Mouse (Mus musculus) liver, embryonic 11.5 days (tissue): ENCODE results near the gene Dnaaf2. TPM values are rescaled to one million over a fixed set of nuclear protein-coding genes. Genes with fewer than 3 reads are reported as not detected.

ENCODE experiments used
- ATAC-seq: fragments of 200-750 bp; cut with Nextera tagmentation; replicated peaks from 2 replicates; pipeline ENCODE4 v1.8.0; 2017; ENCODE audit warnings: moderate number of reproducible peaks, mild to moderate bottlenecking, moderate TSS enrichment, moderate library complexity; ENCODE audit not compliant: low FRiP score
- DNase-seq: peaks from one replicate; pipeline ENCODE4 v3.0.0-alpha.2; 2017; ENCODE audit warnings: low spot score
- H3K27ac ChIP-seq: fragments of 300-500 bp; sonication (generic); 2 replicates; pipeline ENCODE4 v1.5.1; 2014; ENCODE audit warnings: mild to moderate bottlenecking, low read depth, low read length, control low read depth
- H3K27me3 ChIP-seq: fragments of 300-500 bp; sonication (generic); replicated peaks from 2 replicates; pipeline ENCODE4 v1.6.1; 2014; ENCODE audit warnings: low read length, mixed read lengths; ENCODE audit not compliant: control insufficient read depth, insufficient read depth
- H3K36me3 ChIP-seq: fragments of 300-500 bp; sonication (generic); 2 replicates; pipeline ENCODE4 v1.6.1; 2014; ENCODE audit warnings: mild to moderate bottlenecking, low read length, moderate library complexity, mixed read lengths; ENCODE audit not compliant: control insufficient read depth, insufficient read depth
- H3K4me1 ChIP-seq: fragments of 300-500 bp; sonication (generic); replicated peaks from 2 replicates; pipeline ENCODE4 v1.6.1; 2014; ENCODE audit warnings: low read length, mixed read lengths; ENCODE audit not compliant: control insufficient read depth, insufficient read depth
- H3K4me2 ChIP-seq: fragments of 300-500 bp; sonication (generic); 2 replicates; pipeline ENCODE4 v1.6.1; 2014; ENCODE audit warnings: mild to moderate bottlenecking, control low read depth, moderate library complexity
- H3K4me3 ChIP-seq: fragments of 300-500 bp; sonication (generic); 2 replicates; pipeline ENCODE4 v1.5.1; 2014; ENCODE audit warnings: low read depth, low read length, control low read depth
- H3K9ac ChIP-seq: fragments of 300-500 bp; sonication (generic); 2 replicates; pipeline ENCODE4 v1.6.1; 2014; ENCODE audit warnings: low read depth, low read length, control low read depth
- H3K9me3 ChIP-seq: fragments of 300-500 bp; sonication (generic); 2 replicates; pipeline ENCODE4 v1.6.1; 2016; ENCODE audit warnings: low read length, inconsistent platforms, mixed read lengths; ENCODE audit not compliant: control insufficient read depth
- WGBS: fragments of 180-500 bp; shearing (Covaris S2); extraction: QIAGEN DNeasy Blood & Tissue Kit; methylation state at CpG from one replicate; pipeline ENCODE4 v1.1.7; 2014; 5-methylcytosine and 5-hydroxymethylcytosine counted together
- polyA plus RNA-seq: library from polyadenylated mRNA; unstranded; fragments of >200 nt; fragmentation: Nextera tagmentation; extraction: Ambion mirVana; gene quantifications from 2 replicates; pipeline ENCODE4 v1.2.1, GENCODE M21; 2014

Gene Dnaaf2
- polyA plus RNA-seq, 1 experiment from 2014 or later = 14.0 TPM

DNA sequence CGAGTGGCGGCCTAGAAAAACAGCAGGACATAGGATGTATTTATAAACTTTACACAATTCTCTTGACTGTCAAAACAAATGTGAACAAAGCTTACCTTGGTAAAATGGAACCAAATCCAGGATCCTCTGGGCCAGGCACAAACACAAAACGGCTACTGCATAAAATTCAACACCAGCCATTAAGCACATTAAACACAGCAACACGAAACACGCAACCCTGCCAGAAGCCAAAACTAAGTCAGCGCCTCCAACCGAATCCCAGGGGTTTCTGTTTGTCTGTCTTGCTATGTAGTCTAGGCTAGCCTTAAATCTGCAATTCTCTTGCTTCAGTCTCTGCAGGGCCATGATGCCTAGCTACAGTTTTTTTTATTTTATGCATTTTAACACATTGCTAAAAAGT, 9.7 kb upstream of the Dnaaf2 start:
- Histone ChIP-seq H3K4me3 (no peak overlapping the region), H3K4me2 (no peak overlapping the region), H3K9me3 (no peaks in the 10 kb centered on the region), H3K9ac (no peak overlapping the region), H3K27me3 (no peaks in the 10 kb centered on the region), H3K36me3 (peaks cover 19% of the 10 kb centered on the region), H3K27ac (no peak overlapping the region), H3K4me1 (no peaks in the 10 kb centered on the region)
- no peak for ATAC-seq
- no peak for DNase-seq
- WGBS = 97% methylated on average over 7 of the region's 7 CpGs

DNA sequence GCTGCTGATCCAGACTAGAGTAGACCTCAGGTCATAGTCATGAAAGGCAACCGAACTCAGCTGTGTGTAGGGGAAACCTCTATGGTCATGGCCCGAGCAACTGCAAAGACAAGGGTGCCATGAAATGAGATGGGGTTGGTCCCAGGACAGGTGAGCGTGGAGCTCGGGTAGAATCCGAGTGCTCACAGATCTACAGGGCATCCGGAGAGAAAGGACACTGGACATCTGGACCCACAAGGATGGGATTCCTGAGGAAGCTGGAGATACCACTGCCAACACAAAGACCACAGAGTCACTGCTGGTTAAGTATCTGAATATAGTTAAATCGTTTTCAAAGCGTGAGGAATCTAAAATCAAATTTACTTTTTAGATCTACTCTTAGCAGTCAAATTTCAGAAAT, 9.2 kb upstream of the Dnaaf2 start:
- Histone ChIP-seq H3K9me3 (no peaks in the 10 kb centered on the region), H3K27me3 (no peaks in the 10 kb centered on the region), H3K4me2 (no peak overlapping the region), H3K9ac (no peak overlapping the region), H3K4me3 (no peak overlapping the region), H3K36me3 (peaks cover 20% of the 10 kb centered on the region), H3K27ac (no peak overlapping the region), H3K4me1 (no peaks in the 10 kb centered on the region)
- 91% methylated on average over 8 of the region's 8 CpGs for WGBS
- no peak for ATAC-seq
- DNase-seq = no peak

DNA sequence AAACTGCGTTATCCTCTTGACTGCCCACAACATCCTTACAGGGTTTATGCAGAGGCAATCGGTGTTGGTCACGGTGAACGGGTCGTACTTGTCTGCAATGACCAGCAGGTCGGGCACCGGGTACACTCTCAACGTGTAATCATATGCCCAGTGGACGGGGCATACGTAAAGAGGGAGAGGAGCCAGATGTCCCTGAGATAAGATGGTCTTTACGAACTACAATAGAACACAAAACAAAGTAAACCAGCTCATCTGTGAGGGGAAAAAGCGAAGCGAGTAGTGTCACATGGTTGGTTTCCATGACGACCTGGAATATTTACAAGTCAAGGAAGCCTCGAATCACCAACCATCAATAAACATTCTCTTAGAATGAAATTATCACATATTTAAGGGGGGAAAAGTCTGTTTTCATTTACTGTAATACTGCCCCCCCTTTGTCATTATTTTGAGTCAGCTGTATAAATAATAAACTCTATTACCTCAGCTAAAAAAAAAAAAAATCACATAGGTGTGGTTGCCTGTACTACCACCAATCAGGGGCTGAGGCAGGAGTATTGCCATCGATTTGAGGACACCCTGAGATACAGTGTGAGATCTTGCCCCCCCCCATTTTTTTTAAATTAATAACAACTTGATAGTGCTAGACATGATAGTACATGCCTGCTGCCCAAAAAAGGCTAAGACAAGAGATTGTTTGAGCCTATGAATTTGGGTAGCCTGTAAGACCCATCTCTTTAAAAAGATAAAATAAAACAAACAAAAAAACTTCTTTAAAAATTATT, 6.0 kb upstream of the Dnaaf2 start, which contains the start of gene Gm49384:
Gene Gm49384, minus strand, starts transcription at position 216 of the 782 bp plus-strand sequence.
- Histone ChIP-seq H3K9ac (no peak within 1 kb of the TSS), H3K4me3 (no peak within 1 kb of the TSS), H3K9me3 (no peaks in the 10 kb centered on the region), H3K27me3 (no peaks in the 10 kb centered on the region), H3K36me3 (peaks cover 26% of the 10 kb centered on the region), H3K4me1 (peaks cover 3% of the 10 kb centered on the region), H3K4me2 (no peak within 1 kb of the TSS), H3K27ac (no peak within 1 kb of the TSS)
- WGBS = 84% methylated on average over 16 of the region's 16 CpGs
- DNase-seq (no peak), ATAC-seq (no peak)

DNA sequence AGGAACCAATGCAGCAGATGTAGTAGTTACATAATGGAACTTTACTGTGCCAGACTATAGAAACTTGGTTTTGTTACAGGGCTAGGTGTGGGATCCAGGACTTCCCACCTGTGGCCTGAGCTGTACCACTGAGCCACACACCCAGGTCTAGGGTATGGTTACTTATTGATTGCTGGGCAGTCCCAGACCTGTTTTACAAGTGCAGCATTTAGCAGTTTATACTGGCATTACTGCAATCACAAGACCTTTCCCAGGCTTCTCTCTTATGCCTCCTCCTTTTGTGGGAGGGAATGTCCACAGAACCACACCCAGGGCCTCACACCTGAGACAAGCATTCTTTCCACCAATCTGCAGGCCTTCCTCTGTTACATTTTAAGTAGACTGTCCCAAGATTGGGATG, 756 bp upstream of the Dnaaf2 start:
- H3K9me3 ChIP-seq = no peaks in the 10 kb centered on the region
- H3K4me1 ChIP-seq = peaks cover 13% of the 10 kb centered on the region
- no peak for ATAC-seq
- H3K9ac ChIP-seq = no peak overlapping the region
- DNase-seq = no peak
- H3K36me3 ChIP-seq = peaks cover 23% of the 10 kb centered on the region; the same call in 1 of the 2 replicates
- peak overlapping the region; percentile 99 for H3K4me3 ChIP-seq
- H3K27ac ChIP-seq = no peak overlapping the region
- no peaks in the 10 kb centered on the region for H3K27me3 ChIP-seq
- H3K4me2 ChIP-seq = peak overlapping the region; percentile 82

DNA sequence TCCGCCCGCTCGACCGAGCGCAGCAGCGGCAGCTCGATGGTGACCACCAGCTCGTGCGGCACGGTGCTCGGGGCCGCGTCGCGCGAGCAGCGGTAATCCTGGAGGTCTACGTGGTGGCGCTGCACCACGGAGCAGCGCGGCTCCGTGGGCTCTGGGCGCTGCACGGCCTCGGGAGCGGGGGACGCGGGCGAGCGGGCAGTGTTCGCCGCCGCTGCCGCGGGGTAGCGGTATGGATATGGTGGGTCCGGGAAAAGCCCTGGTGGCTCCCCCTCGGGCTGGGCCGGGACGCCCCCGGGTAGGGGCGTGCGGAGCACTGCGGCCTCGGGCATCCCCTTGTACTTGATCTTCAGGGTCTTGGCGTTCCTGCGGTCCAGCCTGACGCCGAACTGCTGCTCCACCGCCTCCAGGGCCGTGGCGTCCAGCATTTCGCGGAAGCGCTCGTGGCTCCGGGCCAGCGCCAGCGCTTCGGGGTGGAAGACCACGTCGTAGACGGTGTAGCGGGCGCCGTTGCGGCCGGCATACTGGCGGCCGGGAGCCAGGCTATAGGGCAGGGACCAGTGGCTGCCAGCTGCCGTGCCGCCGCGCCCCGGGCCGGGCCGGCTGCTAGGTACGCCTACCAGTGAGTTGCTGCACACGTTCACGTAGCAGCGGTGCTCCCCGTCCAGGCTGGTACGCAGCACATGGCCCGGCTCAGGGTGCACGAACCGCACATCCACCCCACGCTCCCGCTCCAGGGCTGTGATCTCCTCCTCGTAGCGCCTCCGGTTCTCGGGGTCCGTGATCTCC, 658 bp downstream of the Dnaaf2 start:
- H3K9ac ChIP-seq = peak overlapping the region; percentile 96
- no peaks in the 10 kb centered on the region for H3K27me3 ChIP-seq
- under 1% methylated on average over 94 of the region's 94 CpGs for WGBS
- H3K4me3 ChIP-seq = peak overlapping the region; percentile 99
- peak; percentile 72 for DNase-seq
- H3K27ac ChIP-seq = peak overlapping the region; percentile 89
- peaks cover 20% of the 10 kb centered on the region; the same call in 1 of the 2 replicates for H3K36me3 ChIP-seq
- ATAC-seq = peak; percentile 77
- peaks cover 14% of the 10 kb centered on the region for H3K4me1 ChIP-seq
- peak overlapping the region; percentile 82 for H3K4me2 ChIP-seq
- H3K9me3 ChIP-seq = no peaks in the 10 kb centered on the region

DNA sequence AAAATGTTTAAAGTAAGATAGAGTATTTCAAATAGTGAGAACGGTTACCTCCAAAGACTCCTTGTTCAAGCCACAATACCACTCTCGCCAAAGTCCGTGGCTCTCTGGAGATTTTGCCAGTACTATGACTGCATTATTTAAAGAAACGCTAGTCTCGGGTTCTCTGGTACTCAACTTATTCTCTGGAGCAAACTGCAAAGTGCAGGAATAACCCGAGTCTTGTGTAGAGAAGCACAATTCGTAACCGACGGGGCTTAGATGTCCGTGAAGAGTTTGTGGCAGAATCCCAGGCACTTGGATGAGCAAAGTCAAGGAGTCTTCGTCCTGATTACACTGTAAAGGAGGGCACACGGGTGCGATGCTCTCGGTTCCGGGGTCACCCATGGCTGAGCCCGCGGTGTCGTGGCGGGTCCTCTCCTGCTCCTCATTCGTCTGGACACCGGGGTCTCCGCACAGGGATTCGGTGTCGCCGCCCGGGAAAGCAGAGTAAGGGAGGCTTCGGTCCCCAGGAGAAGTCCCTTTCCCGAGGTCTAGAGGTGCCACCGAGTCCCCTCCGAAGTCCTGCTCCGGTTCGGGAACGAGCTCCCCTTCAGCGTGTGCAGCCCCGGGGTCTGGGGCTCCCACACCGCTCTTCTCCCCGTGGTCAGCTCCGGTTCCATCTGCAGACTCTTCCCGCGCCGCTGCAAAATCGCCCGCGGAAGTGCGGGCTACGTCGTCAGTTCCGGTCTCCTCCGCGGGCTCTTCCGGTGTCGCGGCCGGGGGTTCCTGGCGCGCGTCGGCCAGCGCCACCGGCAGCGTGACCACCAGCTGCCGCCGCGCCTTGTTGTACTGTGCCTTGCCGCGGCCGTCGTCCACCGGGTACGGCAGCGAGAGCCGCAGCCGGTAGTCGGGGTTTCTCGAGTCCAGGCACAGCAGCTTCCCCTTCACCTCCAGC, 1.5 kb downstream of the Dnaaf2 start, which contains the start of gene Gm49383:
Gene Gm49383, minus strand, starts transcription at position 661 of the 934 bp plus-strand sequence.
- Histone ChIP-seq H3K4me2 (peak within 1 kb of the TSS; percentile 82), H3K27ac (peak within 1 kb of the TSS; percentile 89), H3K9me3 (no peaks in the 10 kb centered on the region), H3K27me3 (no peaks in the 10 kb centered on the region), H3K9ac (peak within 1 kb of the TSS; percentile 96), H3K4me1 (peaks cover 14% of the 10 kb centered on the region), H3K4me3 (peak within 1 kb of the TSS; percentile 99), H3K36me3 (peaks cover 16% of the 10 kb centered on the region; the same call in 1 of the 2 replicates)
- ATAC-seq (peak; percentile 72), DNase-seq (peak; percentile 79)
- WGBS = under 1% methylated on average over 75 of the region's 75 CpGs

DNA sequence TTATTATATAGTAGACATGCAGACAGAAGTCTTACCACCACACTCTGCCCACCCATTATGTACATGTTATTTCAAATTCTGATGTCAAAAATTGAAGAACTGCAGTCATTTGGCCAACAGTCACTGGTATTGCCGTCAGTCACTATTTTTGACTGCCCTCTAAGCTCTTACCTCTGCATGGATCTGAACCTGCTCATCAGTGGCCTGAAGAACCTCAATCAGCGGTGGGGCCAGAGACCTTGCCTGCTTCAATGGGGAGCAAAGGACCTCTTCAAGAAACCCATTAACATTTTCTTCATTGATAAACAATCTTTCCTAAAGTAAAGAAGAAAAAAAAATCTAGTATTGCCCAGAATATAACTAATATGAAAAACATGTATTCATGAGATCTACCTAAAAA, 5.6 kb downstream of the Dnaaf2 start:
- Histone ChIP-seq H3K36me3 (peaks cover 15% of the 10 kb centered on the region), H3K27ac (no peak overlapping the region), H3K9me3 (no peaks in the 10 kb centered on the region), H3K4me2 (no peak overlapping the region), H3K27me3 (no peaks in the 10 kb centered on the region), H3K4me1 (peaks cover 2% of the 10 kb centered on the region; the same call in 1 of the 2 replicates), H3K4me3 (no peak overlapping the region), H3K9ac (no peak overlapping the region)
- 89% methylated on average over 2 of the region's 2 CpGs for WGBS
- DNase-seq (no peak), ATAC-seq (no peak)

DNA sequence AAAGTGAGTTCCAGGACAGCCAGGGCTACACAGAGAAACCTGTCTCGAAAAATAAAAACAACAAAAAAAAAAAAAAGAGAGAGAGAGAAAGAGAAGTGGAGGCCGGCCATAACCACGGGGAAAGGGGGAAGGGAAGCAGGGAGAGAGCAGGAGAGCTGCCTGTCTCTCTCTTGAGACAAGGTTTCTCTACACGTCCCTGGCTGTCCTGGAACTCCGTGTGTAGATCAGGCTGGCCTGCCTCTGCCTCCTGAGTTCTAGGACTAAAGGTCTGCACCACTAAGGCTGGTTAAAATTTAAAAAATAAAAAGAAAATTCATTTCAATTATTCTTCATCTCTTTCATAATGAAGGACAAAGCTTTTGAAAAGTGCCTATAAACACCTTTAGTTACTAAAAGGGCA, 6.8 kb downstream of the Dnaaf2 start:
- H3K27ac ChIP-seq = no peak overlapping the region
- no peak overlapping the region for H3K4me2 ChIP-seq
- peaks cover 7% of the 10 kb centered on the region; the same call in 1 of the 2 replicates for H3K4me1 ChIP-seq
- H3K36me3 ChIP-seq = peaks cover 15% of the 10 kb centered on the region
- 71% methylated on average over 5 of the region's 5 CpGs for WGBS
- no peaks in the 10 kb centered on the region for H3K27me3 ChIP-seq
- no peaks in the 10 kb centered on the region for H3K9me3 ChIP-seq
- ATAC-seq (no peak), DNase-seq (no peak)
- no peak overlapping the region for H3K4me3 ChIP-seq
- H3K9ac ChIP-seq = no peak overlapping the region
